Mouse (Mus musculus) ES-CJ7 (cell line): ENCODE measurements around the gene Add1.

Experiments
- DNase-seq: peaks from one replicate; pipeline ENCODE4 v3.0.0; 2011; ENCODE audit warnings: low read depth, low spot score

The Add1 gene

DNA sequence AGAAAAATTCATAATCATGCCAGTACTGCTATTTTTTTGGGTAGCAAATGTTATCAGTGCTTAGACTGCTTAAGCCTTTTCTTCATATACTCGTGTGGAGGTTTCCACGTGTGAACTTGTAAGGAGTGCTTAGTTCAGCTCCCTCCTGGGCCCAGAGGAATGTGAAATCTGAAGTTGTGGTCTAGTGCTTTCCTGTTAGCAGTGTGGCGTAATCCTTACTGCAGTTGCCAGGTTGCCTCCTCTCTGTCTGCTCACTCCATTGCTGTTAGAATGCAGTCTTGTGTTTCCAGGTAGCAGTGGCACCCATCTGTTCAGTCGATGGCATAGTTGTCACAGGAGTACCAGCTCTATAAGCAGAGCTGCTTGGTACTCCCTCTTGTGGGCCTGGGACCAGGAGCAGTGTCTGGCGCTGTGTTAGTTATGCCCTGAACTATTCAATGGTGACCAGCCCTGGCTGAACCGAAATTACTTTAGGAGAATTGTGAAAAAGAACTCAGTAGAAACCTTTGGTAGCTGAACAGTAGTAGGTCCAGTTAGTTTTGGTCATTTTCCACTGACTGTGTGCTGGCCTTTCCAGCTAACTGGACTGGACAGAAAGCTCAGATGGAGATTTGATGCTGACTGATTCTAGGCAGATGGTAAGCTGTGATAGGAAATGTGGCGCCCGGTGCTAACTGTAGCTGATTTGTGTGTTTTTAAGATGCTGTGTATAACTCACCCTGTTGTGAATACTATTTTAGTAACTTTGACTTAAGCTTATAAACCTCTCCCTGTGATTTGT lies 33.8 kb downstream of the Add1 start:
- DNase-seq: no peak

DNA sequence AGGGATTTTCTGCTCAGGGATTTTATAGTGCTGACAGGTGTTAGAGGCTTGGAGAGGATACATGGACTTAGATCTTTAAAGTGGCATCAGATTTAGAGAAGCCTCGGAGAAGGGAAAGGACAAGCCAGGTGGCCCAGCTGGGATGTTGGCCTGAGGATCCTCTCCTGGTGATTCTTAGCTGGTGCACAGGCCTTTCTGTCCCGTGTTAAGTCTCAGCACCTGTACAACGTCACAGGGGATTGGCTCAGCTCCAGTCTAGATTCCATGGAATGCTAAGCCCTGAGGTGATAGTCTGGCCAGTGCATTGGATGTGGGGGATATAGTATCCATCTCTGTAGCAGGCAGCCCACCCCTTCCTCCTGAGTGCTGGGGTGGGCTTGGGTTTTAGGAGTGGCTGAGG lies 34.8 kb downstream of the Add1 start:
- no peak for DNase-seq

- no peak for DNase-seq
Observed at GRCm38 (mm10) chr5:34609966-34610365, 36.5 kb downstream of the Add1 start.

DNA sequence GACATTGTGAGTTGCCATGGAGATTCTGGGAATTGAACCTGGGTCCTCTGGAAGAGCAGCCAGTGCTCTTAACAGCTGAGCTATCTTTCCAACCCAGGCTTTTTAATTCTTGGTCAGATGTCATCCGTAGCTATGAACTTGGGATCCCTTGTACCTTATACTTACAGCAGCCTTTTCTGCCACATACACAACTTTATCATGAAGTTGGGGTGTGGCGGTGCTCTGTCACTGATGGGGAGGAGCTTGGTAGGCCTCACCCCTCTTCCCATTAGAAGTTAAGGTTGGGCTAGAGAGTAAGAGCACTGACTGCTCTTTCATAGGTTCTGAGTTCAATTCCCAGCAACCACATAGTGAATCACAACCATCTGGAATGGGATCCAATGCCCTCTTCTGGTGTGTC lies 59.5 kb downstream of the Add1 start:
- DNase-seq: no peak

DNA sequence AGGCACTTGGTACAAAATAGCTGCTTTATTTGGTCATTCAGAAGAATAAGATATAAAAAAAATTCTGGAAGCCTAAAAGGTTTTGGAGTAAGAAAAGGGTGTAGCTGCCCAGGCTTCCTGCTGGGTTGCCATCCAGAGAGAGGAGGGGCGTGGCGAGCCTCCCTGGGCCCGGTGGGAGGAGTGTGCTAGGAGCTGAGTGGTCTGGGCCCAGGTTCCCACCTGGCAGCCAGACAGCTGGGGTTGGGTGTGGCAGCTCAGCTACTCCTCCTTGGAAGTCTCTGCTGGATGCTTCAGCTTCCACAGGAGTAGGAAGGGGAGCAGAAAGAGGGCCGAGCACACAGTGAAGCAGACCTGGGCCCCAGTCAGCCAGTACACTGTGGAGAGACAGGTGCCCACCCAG lies 60.2 kb downstream of the Add1 start:
- peak; percentile 91 for DNase-seq

GRCm38 (mm10) chr5:34634746-34635400 lies 61.4 kb downstream of the Add1 start:
- no peak for DNase-seq

DNA sequence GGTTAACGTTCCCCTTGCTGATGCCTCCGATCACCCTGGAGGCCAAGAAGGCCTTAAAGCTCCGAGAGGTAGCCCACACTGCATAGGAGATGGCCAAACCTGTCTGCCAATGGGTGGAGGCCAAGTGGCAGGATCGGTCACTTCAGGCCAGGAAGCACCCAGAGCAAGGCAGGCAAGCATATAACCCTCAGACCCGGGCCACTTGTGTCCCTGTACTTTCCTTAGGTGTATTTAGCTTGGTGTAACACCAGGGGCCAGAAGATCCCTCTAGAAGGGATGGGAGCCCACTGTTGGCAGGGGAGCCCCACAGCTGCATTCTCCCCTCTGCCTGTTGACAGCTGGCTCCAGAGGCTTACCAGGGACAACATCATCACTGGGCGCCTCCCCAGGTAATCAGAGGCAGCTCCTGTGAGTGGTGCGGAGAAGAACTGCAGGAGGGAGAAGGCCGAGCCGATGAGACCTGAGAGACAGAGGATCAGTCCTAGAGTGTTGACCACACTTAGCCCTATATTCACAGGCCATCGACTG lies 62.3 kb downstream of the Add1 start:
- no peak for DNase-seq

- peak; percentile 92 for DNase-seq
Observed at GRCm38 (mm10) chr5:34636481-34637287, 63.2 kb downstream of the Add1 start, which contains the start of gene Mfsd10. Gene Mfsd10, minus strand, starts transcription at chr5:34637212.

DNA sequence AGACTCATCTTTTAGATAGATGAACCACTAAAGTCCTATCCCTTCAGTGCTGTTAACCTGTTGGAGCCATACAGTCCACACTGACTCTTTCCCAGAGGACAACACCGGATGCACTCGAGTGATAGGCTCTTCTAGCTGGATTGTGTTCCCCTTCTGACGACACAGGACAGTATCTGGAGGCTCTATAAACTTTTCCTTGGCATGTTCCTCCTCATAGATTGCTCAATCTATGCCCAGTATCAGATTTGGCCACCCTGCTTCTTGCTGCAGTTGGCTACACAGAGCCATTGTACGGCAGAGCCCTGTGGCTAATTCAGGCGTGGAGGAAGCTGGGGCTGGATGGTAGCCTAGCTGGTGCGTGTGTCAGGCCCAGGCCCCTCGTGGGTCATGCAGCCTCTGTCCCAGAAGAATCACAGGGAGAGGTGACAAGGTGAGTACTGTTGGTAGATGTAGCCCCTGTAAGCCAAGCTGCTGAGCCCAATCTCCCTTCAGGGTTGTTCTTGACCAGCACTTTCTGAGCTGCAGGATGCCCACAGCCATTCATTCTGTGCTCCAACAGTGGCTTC lies 64.2 kb downstream of the Add1 start:
- DNase-seq: no peak

DNA sequence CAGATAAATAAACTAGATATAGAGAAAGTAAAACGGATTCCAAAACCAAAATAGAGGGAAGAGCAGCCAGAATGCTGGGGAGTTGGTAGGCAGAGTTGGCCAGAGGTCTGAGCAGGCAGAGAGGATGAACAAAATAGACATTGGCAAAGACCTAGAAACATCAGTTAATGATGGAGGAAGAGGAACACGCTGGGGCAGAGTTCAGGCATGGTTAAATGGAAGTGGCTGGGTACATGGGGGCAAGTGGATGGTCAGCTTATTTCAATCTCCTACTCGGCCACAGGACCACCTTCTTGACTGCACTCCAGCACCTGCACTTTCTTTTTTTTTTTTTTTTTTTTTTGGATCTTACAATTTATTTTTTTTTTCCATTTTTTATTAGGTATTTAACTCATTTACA lies 68.5 kb downstream of the Add1 start:
- DNase-seq: no peak

DNA sequence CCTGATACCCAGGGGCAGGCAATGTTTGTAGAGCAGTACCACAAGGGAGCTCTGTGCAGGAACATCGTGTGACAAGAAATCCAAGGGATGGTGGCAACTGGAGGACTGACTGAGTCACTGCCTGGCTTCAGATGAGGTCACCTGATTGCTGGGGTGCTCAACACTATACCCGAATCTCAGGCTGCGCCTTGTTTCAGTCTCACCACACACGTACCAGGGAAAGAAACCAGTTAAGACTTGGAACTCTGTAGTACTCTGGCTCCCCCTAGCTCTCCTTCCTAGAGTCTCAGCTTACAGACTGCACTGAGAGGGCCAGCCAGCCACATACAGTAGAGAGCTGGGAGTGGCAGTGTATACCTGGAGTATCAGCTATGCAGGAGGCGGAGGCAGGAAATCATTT lies 69.5 kb downstream of the Add1 start:
- DNase-seq: peak; percentile 81

DNA sequence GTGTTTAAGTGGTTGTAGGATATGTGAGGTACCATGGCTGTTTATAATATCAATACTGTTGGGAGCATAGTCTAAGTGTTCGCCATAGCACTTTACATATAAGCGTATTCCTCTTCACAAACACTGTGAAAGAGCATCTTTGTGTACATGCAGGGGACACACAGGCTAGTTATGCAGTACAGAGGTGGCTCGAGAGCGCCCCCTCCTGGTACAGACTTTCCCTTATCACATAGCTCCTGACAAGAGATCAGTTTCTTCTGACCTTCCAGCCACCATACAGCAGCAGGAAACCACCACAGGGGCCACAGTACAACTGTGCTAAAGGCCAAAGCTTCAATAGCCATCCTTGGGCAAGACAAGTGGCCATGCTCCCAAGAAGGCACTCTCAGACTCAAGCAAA lies 74.1 kb downstream of the Add1 start:
- DNase-seq: peak; percentile 84

GRCm38 (mm10) chr5:34652961-34653360 lies 79.5 kb downstream of the Add1 start:
- no peak for DNase-seq

DNA sequence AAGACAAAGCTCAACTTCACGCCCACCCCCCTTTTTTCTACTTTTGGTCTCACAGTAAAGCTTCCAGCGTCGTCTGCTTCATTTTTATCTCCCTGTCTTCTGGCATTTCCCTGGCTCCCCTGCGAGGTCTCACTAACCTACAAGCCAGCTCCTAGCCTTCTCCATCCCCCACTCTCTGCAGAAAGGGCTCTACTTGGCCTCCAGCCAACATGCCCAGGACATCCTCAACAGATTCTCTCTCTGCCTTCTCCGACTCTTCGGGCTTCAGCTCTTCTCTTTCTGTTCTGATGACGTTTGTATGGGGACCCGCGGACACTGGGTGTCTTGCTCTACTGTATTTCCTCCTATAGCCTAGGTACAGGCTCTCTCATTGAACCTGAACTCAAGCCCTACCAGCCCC lies 81.4 kb downstream of the Add1 start:
- no peak for DNase-seq

DNA sequence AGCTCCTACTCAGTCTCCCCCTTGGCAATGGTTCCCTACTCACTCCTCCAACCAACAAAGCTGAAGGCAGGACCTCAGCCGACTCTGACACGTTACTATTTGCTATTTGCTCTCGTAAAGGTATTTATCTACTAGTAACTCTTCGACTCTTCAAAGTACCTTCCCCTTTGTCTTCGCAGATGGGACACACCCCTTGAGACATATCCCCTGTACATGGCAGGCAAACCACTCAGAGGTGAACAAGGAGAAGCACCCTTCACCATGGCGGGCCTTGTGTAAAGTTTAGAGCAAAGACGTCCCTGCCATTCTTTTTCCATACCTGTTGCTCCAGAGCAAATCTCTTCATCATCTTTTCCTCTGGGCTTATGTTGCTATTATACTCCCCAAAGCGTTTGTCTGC lies 84.1 kb downstream of the Add1 start:
- no peak for DNase-seq

GRCm38 (mm10) chr5:34659686-34660590 lies 86.5 kb downstream of the Add1 start, which contains the start of the genes Nop14 and Grk4:
Gene Nop14, minus strand, starts transcription at chr5:34660148.
Gene Grk4, plus strand, starts transcription at chr5:34660379.
- DNase-seq: peak; percentile 100

- DNase-seq: peak; percentile 34
Observed at GRCm38 (mm10) chr5:34660591-34661130, 87.2 kb downstream of the Add1 start.

DNA sequence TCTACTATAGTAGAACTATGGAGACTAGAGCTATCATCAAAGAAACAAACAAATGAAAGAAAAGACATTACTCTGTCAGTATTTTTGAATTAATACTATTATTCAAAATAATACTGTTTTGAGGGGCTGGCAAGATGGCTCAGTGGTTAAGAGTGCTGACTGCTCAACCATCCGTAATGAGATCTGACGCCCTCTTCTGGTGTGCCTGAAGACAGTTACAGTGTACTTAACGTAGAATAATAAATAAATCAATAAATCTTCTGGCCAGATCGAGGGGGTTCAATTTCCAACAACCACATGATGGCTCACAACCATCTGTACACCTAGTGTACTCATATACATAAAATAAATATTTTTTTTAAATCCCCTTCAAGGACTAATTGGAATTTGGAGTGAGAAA lies 88.4 kb downstream of the Add1 start:
- DNase-seq: no peak

DNA sequence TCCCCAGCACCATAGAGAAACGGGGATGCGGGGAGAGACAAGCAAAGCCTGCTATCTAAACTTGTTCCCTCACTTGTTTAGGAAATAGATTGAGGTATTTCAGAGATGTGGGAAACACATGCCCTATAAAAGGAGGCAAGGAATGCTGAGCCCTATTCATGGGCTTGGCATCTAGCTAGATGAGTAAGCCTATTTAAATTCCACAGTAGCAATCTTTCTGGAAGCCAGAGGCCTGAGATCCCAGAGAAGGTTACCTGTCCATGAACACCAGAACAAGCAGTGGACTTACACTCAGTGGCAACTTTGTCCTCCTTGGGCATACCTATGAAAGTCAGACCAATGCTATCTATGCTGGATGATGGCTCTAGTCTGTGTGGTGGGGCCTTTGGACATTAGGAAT lies 89.8 kb downstream of the Add1 start:
- DNase-seq: no peak

DNA sequence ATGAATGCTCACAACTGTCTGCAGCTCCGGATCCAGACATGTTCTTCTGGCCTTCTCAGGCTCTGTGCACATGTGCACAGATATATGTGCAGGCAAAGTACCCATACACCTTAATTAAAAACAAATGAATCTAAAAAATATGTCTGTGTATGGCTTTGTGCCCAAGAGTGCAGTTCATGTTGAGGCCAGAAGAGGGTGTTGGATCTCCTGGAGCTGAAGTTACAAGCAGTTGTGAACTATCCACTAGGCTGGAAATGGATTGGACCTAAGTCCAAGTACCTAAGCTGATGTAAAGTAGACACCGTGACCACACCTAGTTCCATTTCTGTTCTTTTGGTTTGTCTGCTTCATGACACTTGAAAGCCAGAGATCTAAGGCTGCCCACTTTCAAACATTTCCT lies 96.0 kb downstream of the Add1 start:
- DNase-seq: peak; percentile 63
